Mouse (Mus musculus) thymus, postnatal 4 days (tissue): ENCODE data around the gene Prpf3.
A peak's percentile ranks its signal among the peaks of the same experiment; 100 is the strongest.
"Not testable (repeated sequence)": the region's sequence is repeated elsewhere in the genome, so short reads cannot be mapped to it uniquely, and the experiment has no call there.

Experiments
- DNase-seq: peaks from one replicate; pipeline ENCODE4 v3.0.0; 2021

Prpf3 gene

DNA sequence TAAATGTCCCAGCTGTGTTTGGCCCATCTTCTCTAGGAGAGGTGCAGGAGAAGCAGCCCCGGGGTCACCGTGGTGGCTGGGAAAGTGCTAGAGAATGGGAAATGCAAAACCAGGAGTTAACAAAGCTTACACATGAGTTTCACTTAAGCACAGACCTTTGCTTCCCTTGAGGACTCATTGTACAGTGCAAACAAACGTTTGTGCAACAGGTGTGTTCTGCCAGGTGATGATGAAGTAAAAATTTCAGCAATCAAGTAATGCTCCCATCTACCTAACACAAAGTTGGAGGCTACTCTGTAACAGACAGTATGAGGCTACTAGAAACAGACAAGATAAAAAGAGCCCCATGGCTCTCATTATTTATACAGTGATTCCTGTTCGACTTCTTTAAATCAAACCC lies 23.4 kb upstream of the Prpf3 start:
- DNase-seq: no peak

DNA sequence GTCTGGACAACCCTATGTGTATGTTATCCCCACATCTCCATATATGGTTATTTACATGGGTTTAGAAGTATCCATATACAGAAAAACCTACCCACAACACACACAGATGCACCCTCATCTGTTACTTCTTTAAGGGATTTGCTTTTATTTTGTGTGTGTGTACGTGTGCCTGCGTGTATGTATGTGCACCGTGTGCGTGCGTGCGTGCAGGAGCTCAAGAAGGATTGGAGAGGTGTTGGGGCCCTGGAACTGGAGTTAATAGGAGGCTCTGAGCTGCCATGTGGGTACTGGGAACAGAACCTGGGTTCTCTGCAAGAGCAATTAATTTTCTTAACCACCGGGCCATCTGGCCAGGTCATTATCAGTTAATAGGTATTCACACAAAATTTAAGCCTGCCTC lies 16.4 kb upstream of the Prpf3 start:
- no peak for DNase-seq

DNA sequence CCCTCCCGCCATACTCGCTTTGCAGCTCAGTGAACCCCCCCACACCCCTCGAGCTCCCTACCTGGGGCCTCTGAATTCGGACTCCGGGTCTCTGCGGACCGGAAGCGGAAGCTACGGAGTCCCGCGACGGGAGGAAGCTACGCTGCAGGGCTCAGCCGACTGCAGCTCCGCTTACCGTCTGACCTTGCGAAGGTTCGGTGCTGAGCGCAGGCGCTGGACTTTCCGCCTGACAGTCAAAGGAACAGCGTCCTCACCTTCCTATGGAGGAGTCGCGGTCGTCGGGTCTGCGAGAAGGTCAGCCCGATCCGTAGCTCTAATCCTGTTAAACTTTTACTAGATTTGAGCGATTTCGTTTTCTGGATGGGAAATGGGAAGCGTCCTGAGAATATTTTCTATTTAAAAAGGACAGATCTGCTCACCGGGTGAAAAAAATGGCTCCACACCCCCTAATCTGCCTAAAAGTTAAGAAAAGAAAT lies 15.7 kb upstream of the Prpf3 start, which contains the start of gene Mrps21:
TSS of gene Mrps21 (minus strand) at position 128 of the 476 bp plus-strand sequence.
- DNase-seq: peak; percentile 84

DNA sequence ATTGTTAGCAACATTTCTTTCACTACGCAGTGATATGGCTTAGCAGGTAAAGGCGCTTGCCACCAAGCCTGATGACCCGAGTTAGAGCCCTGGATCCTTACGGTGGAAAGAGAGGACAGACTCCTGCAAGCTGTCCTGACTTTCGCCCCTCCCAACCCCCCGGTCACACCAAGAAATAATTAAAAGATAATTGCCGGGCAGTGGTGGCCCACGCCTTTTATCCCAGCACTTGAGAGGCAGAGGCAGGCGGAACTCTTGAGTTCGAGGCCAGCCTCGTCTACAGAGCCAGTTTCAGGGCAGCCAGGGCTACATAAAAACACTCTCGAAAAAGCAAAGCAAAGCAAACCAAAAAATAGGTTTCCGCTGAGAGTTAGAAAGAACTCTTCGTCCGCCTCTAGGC lies 15.3 kb upstream of the Prpf3 start:
- no peak for DNase-seq

DNA sequence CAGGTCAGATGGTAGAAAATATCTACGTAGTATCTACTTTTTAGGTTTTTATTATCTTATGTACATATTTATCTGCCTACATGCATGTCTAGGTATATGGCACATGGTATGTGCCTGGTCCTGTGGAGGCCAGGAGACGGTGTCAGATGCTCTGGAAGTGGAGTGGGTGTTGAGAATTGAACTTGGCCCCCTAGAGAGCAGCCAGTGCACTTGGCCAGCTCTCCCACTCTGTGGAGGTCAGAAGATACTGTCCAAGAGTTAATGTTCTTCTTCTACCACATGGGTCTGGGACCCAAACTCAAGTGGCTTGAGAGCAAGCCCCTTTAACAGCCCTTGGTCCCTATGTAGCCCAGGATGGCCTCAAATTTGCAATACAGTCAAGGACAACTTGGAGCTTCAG lies 11.7 kb upstream of the Prpf3 start:
- DNase-seq: no peak

DNA sequence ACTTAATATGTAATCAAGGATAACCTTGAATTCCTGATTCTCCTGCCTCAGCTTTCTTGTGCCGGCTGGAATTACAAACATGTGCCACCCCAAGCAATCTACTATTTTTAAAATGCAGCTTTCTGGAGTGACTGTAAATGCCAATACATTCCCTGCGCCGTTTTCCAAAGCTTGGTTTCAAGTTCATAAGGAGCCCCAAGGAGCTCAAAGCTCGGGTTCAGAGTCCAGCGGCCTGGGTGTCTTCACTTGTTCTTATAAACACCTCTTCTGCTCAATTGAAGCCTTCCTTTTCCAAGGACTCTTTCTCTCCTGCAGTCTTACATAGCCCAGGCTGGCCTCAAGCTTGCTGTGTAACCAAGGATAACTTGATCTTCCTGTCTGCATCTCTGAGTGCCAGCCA lies 10.4 kb upstream of the Prpf3 start:
- DNase-seq: no peak

DNA sequence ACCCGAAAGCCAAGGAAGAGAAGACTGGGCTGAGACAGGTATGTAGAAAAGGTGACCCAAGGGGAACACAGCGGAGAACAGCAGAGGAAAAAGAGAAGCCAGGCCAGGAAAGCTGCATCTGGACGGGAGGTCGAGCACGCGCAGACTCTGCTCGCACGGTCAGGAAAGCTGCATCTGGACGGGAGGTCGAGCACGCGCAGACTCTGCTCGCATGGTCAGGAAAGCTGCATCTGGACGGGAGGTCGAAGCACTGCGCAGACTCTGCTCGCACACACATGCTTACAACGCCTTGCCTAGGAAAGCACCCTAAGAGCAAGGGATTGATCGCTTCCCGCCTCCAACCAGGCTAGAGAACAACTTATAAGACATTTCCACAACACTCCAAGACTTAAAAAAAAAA lies 9.9 kb upstream of the Prpf3 start:
- no peak for DNase-seq

DNA sequence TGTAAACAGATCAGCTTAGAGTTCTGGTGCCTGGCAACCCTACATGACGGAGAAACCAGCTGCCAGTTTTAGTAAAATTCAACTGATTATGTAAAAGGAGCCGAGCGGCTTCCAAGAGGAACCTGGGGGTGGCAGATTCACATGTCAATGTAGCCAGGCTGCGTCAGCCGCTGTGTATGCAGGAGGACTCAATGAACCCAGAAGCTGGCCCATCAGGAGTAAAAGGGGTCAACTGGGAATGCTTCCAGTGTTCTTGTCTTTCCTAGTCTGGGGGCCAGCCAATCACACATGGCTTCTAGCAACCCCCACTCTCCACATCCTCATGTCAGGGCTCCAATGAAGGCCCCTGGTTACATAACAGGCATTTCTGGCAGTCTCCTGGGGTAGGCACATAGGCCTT lies 9.4 kb upstream of the Prpf3 start:
- DNase-seq: no peak

DNA sequence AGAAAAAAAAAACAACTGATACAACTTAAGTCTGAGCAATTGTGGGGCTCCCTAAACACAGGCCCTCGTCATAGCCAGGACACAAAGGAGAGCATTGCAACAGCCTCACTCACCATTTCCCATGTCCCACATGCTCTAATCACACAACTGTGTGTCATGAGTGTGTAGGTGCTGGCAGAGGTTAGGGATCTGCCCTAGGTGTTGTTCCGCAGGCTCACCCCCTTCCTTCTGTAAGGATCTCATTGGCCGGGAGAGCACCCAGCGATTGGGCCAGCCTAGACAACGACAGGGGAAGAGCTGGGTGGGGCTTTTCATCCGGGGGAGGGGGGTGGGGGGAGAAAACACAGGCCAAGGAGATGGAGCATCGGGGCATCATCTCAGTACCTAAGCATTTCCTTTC lies 7.9 kb upstream of the Prpf3 start:
- DNase-seq: no peak

DNA sequence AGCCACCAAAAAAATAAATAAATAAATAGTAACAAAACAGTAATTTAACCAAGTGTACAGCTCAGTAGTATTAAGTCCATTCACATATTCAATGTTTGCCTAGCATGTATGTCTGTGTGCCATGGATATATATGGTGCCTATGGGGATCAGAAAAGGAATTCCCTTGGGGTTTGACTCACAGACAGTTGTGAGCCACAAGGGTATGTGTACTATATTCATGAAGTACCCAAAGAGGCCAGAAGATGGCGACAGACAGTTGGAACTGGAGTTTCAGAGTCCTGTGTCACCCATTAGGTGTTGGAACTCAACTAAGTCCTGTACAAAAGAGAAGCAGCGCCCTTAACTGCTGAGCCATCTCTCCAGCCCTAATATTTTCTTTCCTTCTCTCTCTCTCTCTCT lies 6.1 kb upstream of the Prpf3 start:
- peak; percentile 74 for DNase-seq

DNA sequence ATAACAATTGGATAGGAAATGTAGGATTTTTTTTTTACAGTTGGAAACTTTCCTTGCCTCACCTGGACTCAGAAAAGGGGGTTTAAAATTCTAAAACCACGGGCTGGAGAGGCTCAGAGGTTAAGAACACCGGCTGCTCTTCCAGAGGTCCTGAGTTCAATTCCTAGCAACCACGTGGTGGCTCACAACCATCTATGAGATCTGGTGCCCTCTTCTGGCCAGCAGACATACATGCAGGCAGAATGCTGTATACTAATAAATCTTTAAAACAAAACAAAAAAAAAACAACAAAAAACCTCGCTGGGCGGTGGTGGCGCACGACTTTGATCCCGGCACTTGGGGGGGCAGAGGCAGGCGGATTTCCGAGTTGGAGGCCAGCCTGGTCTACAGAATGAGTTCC lies 5.5 kb upstream of the Prpf3 start:
- peak; percentile 65 for DNase-seq

DNA sequence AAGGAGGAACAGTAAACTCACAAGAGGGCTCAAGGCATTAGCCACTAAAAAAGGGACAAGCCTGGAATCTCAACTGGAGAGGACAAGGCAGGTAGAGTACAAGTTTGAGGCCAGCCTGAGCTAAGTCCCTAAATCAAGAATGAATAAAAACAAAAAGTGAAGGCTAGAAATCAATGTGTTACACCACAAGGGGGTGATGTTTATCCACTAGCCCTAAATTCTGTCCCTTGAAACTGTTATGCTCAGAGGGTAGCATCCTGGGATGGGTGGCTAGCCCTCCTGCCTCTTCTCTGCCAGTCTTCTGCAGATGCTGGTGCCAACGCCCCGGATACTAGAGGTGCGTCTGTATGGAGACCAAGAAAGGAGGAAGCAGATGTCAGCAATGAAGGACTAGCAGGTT lies 4.6 kb upstream of the Prpf3 start:
- DNase-seq: peak; percentile 25

DNA sequence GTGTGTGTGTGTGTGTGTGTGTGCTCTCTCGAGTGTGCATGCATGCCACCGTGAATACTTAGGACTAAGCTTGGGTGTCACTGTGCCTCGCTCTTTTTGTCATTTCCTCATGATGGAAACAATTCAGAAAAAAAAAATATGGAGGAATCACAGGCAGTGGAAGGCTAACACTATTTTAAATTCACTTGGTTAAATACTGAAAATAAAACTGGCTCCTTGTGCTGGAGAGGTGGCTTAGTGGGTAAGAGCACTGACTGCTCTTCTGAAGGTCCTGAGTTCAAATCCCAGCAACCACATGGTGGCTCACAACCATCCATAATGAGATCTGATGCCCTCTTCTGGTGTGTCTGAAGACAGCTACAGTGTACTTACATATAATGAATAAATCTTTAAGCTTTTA lies 2.6 kb upstream of the Prpf3 start:
- DNase-seq: not testable (repeated sequence)

DNA sequence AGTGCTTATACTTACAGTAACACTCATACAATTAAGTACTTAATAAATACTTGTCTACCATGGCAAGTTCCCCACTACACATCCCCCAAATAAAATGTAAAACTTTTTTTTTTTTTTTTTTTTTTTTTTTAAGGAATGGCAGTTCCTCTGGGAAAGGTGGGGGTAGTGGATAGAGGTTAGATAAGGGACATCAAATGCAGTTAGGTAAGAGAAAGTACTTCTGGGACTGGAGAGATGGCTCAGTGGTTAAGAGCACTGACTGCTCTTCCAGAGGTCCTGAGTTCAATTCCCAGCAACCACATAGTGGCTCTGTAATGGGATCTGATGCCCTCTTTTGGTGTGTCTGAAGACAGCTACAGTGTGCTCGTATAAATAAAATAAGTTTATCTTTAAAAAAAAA lies 1.4 kb upstream of the Prpf3 start:
- DNase-seq: not testable (repeated sequence)

DNA sequence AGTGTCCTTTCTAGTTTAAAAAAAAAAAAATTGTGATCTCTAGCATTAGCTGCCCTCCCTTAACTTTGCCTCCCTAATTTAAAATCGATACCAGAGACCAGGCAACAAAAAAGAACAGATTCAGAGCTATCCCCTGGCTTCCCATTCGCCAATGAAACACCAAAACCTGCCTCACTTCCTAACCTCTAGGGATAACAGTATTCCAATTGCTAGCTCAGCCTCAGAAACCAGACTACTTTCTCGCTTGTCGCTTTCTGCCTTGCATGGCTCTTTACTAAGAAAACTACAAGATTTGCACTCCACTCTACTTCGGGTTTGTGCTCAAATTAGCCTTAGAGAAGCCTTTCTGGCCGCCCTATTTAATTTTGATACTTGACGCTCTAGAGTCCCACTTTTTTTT lies 430 bp upstream of the Prpf3 start:
- no peak for DNase-seq

DNA sequence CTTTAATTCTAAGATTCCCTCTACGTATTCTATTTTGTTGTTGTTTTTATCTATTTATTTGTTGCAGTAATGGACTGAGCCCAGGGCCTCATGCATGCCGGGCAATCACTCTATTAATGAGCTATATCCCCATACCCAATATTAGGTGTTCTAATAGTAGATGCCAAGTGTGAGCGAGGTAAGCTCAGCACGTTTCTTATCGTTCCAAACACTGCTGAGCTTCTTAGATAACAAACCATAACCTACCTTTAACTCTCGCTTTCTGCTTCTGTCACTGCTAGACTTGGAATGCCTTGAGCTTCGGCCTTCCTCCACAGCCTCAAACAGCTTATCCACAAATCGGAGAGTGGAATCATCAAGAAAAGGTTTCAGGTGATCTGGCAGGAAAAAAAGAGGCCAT lies 4.4 kb downstream of the Prpf3 start:
- no peak for DNase-seq

DNA sequence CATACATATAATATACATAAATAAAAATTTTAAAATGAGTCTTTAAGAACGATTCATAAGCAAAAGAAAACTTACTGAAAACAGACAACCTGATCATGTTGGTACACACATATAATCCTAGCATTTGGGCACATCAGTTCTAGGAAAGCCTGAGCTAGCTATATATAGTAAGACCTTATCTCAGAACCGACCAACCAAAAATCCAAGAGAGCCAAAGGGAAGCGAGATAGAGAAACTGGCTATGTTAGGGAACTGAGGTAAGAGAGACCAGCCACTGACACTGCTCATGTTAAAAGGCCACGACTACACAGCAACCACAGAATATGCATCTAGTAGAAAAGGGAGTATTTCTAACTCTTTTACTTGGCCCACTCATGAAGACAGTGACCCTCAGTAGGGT lies 5.1 kb downstream of the Prpf3 start:
- no peak for DNase-seq

DNA sequence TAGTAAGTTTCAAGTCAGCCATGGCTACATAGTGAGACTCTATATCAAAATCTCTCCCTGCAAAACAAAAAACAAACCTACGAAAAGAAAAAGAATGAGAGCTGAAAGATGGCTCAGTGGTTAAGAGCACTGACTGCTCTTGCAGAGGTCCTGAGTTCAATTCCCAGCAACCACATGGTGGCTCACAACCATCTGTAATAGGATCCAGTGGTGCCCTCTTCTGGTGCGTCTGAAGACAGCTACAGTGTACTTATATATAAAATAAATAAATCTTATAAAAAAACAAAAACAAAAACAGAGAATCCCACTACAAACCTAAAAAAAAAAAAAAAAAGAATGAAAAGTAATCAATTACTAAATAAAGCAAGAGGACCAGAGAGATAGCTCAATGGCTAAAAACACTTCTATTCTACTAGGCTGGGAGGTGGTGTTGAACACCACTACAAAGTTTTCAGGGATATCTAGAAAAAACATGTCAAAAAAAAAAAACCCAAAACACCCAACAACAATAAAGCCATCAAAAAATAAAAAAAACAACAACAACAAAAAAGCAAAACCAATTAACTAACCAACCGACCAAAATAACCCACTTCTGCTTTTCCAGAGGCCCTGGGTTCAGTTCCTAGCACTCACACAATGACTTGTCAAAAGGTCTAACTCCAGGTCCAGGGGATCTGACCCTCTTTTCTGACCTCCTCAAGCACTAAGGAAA lies 13.0 kb downstream of the Prpf3 start:
- DNase-seq: peak; percentile 50

DNA sequence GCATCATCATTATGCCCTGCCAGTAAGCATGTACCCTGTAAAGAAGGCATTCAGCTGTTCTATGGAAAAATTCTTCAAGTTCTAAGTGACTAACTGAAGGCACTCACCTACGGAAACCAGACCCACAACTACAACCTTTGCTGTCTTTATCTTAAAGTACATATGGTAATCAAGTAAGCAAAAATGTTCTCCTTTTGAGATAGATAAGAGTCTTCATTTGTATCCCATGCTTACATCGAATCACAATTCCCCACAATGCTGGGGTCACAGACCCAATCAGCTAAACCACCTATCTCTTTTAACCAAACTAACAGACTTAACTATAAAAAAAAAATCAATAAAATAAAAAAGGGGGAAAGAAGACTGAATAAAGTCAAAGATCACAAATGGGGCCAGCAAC lies 16.4 kb downstream of the Prpf3 start:
- no peak for DNase-seq

DNA sequence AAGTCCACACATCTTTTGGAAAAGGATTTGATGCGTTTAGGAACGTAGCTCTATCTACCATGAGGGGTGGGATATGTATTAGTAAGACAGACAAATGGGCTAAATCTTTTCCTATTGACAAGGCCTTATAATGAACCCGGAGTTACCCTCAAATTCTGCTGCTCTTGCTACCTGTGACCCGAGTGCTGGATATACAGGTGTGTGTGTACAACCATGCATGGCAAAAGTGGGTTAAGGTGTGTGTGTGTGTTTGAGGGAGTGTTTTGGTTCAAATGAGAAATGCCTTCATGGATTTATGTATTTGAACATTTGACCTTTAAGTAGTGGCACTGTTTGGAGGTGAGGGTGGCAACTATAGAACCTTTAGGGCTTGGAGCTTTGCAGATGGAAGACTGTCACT lies 26.6 kb downstream of the Prpf3 start:
- DNase-seq: no peak

DNA sequence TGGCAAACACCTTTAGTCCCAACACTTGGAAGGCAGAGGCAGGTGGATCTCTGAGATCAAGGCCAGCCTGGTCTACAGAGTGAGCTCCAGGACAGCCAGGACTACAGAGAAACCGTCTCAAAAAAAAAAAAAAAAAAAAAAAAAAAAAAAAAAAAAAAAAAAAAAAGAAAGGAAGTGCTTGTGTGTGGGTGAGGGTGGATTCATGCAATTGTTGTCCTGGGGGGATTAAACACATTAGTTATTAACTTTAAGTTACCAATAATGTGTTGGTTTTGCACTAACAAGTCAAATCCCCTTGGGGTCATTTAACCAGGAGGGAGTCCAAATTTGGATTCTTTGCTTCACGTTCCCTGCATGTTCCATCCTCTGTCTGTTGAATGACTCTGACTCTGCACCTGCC lies 29.4 kb downstream of the Prpf3 start:
- no peak for DNase-seq

DNA sequence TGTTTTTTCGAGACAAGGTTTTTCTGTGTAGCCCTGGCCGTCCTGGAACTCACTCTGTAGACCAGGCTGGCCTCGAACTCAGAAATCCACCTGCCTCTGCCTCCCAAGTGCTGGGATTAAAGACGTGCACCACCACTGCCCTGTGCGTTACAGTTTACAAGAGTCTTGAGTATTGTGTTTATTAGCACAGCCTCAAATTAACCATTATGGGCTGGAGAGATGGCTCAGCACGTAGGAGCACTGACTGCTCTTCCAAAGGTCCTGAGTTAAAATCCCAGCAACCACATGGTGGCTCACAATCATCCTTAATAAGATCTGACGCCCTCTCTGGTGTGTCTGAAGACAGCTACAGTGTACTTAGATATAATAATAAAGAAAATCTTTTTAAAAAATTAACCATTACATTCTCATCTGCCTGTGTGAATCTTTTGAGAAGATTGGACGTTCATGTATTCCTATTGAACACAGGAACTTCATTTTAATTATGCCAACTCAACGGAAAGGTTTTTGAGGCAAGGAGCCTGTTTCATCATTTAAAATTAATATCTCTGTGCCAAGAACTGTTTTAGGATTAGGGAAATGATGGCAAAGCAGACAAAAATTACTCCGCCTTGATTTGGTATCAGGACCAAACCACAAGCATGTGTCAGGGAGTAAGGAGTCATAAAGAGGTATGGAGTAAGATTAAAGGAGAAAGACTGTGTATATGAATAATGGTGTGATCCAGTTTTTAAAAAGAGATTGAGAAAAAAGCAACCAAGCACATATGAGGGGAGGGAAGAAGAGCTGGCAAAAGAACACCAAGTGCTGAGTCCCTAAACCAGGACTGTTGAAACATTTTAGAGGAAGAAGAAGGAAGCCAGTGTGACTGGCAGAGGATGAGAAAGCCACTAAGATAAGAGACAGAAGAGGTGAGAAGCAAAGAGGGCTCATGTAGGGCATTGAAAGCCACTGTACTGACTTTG lies 35.4 kb downstream of the Prpf3 start:
- no peak for DNase-seq

DNA sequence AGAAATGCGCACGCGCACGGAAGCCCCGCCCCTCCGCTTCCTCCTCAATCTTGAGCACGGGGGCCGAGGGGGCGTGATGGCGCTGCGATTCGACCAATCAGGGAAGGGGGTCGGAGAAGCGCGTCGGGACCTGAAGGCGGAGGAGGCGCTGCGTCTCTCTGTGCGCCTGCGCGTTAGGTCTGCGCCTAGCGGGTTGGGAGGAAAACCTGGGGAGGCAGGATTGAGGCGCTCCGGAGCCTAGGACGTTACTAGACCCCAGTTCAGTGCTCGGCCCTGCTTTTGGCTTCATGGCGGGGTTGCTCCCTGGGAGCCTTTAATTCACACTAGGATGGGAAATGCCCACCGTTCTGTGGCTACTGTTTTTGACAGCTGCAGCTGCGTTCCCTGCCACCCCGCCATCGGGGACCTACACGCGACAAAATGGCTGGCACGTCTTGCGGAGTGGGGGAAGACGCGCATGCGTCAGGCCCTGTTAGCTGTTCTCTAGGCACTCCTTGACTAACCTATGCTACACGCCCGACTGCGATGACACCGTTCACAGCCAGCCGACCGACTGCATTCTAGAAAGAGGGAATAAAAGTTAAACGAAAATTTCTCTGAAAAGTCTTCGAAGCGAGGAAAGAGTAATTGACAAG lies 36.2 kb downstream of the Prpf3 start:
- DNase-seq: peak; percentile 100
